Mouse (Mus musculus) kidney, postnatal 0 days (tissue): ENCODE measurements around the gene Acat1. TPM values are rescaled to one million over a fixed set of nuclear protein-coding genes. Genes with fewer than 3 reads are reported as not detected.

ENCODE experiments used
- ATAC-seq: fragments of 200-750 bp; cut with Nextera tagmentation; replicated peaks from 2 replicates; pipeline ENCODE4 v1.8.0; 2017; ENCODE audit warnings: low read depth, moderate number of reproducible peaks, moderate TSS enrichment, moderate library complexity; ENCODE audit not compliant: low FRiP score
- DNase-seq: peaks from one replicate; pipeline ENCODE4 v3.0.0-alpha.2; 2016; ENCODE audit warnings: low spot score
- H3K27ac ChIP-seq: fragments of 300-500 bp; sonication (generic); 2 replicates; pipeline ENCODE4 v1.5.1; 2014; ENCODE audit warnings: mild to moderate bottlenecking
- H3K27me3 ChIP-seq: fragments of 300-500 bp; sonication (generic); 2 replicates; pipeline ENCODE4 v1.6.1; 2014; ENCODE audit warnings: low read length, mixed read lengths; ENCODE audit not compliant: insufficient read depth
- H3K36me3 ChIP-seq: fragments of 300-500 bp; sonication (generic); 2 replicates; pipeline ENCODE4 v1.6.1; 2014; ENCODE audit warnings: low read length, mixed read lengths; ENCODE audit not compliant: insufficient read depth
- H3K4me1 ChIP-seq: fragments of 300-500 bp; sonication (generic); replicated peaks from 2 replicates; pipeline ENCODE4 v1.6.1; 2014; ENCODE audit warnings: antibody characterized with exemption, low read length, mixed read lengths; ENCODE audit not compliant: insufficient read depth
- H3K4me2 ChIP-seq: fragments of 300-500 bp; sonication (generic); 2 replicates; pipeline ENCODE4 v1.6.1; 2014; ENCODE audit warnings: mild to moderate bottlenecking, low read length, moderate library complexity, mixed read lengths
- H3K4me3 ChIP-seq: fragments of 300-500 bp; sonication (generic); replicated peaks from 2 replicates; pipeline ENCODE4 v1.5.1; 2014; ENCODE audit warnings: low read depth, low read length
- H3K9ac ChIP-seq: fragments of 300-500 bp; sonication (generic); 2 replicates; pipeline ENCODE4 v1.6.1; 2014; ENCODE audit warnings: low read depth, low read length
- H3K9me3 ChIP-seq: fragments of 300-500 bp; sonication (generic); replicated peaks from 2 replicates; pipeline ENCODE4 v1.6.1; 2016; ENCODE audit warnings: low read length, inconsistent platforms, mixed read lengths
- CTCF ChIP-seq: IDR thresholded peaks from 2 replicates; pipeline ENCODE4 v1.5.1; 2016; ENCODE audit warnings: antibody characterized with exemption, low read depth, mild to moderate bottlenecking, moderate library complexity
- WGBS: fragments of 180-500 bp; shearing (Covaris S2); extraction: QIAGEN DNeasy Blood & Tissue Kit; methylation state at CpG from one replicate; pipeline ENCODE4 v1.1.7; 2014; 5-methylcytosine and 5-hydroxymethylcytosine counted together
- polyA plus RNA-seq: library from polyadenylated mRNA; unstranded; fragments of >200 nt; fragmentation: Nextera tagmentation; extraction: Ambion mirVana; gene quantifications from 2 replicates; pipeline ENCODE4 v1.2.1, GENCODE M21; 2015

Gene Acat1
- polyA plus RNA-seq, 1 experiment from 2014 or later: 178 TPM

DNA sequence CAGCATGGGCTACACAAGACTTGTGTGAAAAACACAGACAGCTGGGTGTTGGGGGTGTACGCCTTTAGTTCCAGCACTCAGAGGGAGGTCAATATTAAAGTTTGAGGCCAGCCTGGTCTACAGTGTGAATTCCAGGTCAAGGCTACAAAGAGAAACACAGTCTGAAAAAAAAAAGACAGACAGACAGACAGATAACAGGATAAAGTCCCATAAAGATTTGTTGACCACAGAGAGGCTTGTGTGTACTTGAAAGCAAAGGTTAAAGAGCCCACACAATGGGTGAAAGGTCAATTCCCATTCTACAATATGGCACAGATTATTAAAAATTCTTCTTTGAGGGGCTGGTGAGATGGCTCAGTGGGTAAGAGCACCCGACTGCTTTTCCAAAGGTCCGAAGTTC, 3.0 kb downstream of the Acat1 start:
- H3K27me3 ChIP-seq: no peaks in the 10 kb centered on the region
- peaks cover 8% of the 10 kb centered on the region; the same call in 1 of the 2 replicates for H3K4me1 ChIP-seq
- H3K4me3 ChIP-seq: no peak overlapping the region
- no peaks in the 10 kb centered on the region for H3K9me3 ChIP-seq
- H3K27ac ChIP-seq: no peak overlapping the region
- no peak for TF ChIP-seq CTCF
- no peak overlapping the region for H3K4me2 ChIP-seq
- ATAC-seq (no peak), DNase-seq (no peak)
- no peak overlapping the region for H3K9ac ChIP-seq
- no peaks in the 10 kb centered on the region for H3K36me3 ChIP-seq
- 94% methylated on average over 3 of the region's 3 CpGs for WGBS

DNA sequence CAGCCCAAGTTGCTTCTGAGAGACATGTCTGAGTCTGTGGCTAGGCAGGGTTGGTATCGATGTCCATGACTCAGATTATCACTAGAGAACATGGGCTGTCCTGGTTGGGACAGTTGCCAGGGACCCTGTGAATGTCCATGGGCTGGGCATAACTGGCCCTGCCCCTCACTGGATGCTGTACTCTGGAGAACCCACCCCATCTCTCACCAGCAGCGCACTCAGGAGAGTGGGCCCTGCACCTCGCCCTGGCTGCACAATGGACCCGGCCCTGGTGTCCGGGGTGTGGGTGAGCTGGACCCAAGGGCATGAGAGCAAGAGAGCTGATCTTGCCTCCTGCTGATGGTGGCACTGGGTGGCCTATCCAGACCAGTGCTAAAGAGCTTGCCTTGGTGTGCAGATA, 5.2 kb downstream of the Acat1 start:
- Histone ChIP-seq H3K27ac (no peak overlapping the region), H3K9me3 (no peaks in the 10 kb centered on the region), H3K4me1 (peaks cover 8% of the 10 kb centered on the region; the same call in 1 of the 2 replicates), H3K4me3 (no peak overlapping the region), H3K36me3 (no peaks in the 10 kb centered on the region), H3K4me2 (no peak overlapping the region), H3K27me3 (no peaks in the 10 kb centered on the region), H3K9ac (no peak overlapping the region)
- 95% methylated on average over 5 of the region's 5 CpGs for WGBS
- TF ChIP-seq CTCF: no peak
- DNase-seq (no peak), ATAC-seq (no peak)

DNA sequence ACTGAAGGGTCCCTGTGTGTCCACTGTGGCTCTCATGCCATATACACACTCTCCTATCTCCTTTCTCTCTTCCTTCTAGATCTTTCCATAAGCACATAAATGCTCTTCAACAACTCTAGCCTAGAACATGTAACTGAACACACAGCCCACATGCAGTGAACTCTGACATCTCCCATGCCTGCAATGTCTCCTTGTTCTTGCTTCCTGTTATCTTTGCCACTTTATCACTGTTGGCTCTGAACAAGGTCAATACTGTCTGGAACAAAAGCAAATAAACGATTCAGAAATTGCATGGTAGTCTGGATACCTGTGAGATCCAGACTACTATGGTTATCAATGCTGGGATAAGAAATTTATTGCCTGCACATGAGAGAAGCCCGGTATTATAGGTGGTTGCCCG, 6.3 kb downstream of the Acat1 start:
- H3K27ac ChIP-seq: no peak overlapping the region
- WGBS: 80% methylated on average over 3 of the region's 3 CpGs
- H3K27me3 ChIP-seq: no peaks in the 10 kb centered on the region
- no peaks in the 10 kb centered on the region for H3K4me1 ChIP-seq
- TF ChIP-seq CTCF: no peak
- ATAC-seq: no peak
- H3K36me3 ChIP-seq: 0 out of 2 replicates have a peak, but pooled peaks cover under 1% of the 10 kb centered on the region
- H3K9me3 ChIP-seq: no peaks in the 10 kb centered on the region
- H3K4me2 ChIP-seq: no peak overlapping the region
- H3K9ac ChIP-seq: no peak overlapping the region
- DNase-seq: no peak
- no peak overlapping the region for H3K4me3 ChIP-seq

DNA sequence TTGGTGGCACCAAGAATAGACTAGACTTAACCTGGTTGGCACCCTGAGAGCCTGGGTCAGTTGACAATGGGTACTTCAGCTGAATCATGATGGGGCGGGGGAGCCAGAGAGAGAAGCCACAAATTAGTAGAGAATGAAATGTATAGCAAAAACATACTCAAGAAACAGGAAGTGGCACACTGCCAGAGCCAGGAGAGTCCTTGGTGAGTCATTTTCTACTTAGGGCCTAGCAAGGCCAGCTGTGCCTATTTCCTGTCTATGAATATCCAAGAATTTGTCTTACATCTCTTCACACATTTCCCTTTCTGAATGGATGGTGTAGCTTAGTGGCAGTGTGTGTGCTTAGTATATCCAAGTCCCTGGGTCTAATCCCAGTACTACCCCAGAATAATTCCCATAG, 6.8 kb downstream of the Acat1 start:
- Histone ChIP-seq H3K4me2 (no peak overlapping the region), H3K9me3 (no peaks in the 10 kb centered on the region), H3K27ac (no peak overlapping the region), H3K27me3 (no peaks in the 10 kb centered on the region), H3K9ac (no peak overlapping the region), H3K4me1 (no peaks in the 10 kb centered on the region), H3K4me3 (no peak overlapping the region), H3K36me3 (0 out of 2 replicates have a peak, but pooled peaks cover 4% of the 10 kb centered on the region)
- no peak for TF ChIP-seq CTCF
- DNase-seq (peak; percentile 44), ATAC-seq (no peak)
- WGBS: 84% methylated on average over 1 of the region's 1 CpGs

DNA sequence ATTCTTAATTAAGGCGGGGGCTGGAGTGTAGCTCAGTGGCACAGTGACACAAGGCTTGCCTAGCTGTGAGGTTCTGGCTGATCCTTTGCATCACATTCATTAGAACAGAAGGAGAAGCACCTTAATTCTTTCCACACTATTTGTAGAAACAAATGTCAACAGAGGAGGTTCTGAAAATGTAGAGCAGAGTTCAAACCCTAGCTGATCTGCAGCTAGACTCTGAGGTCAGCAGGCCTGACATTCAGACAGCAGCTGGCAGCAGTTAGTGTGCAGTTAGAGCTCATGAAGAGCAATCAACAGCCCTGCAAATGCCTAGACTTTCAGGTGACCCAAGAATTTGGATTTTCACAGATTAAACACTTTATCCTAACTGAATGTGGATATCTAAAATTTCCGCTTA, 8.6 kb downstream of the Acat1 start:
- WGBS: 87% methylated on average over 2 of the region's 2 CpGs
- Histone ChIP-seq H3K27me3 (no peaks in the 10 kb centered on the region), H3K36me3 (0 out of 2 replicates have a peak, but pooled peaks cover 4% of the 10 kb centered on the region), H3K9me3 (no peaks in the 10 kb centered on the region), H3K4me1 (no peaks in the 10 kb centered on the region), H3K4me2 (no peak overlapping the region), H3K4me3 (no peak overlapping the region), H3K27ac (no peak overlapping the region), H3K9ac (no peak overlapping the region)
- ATAC-seq (no peak), DNase-seq (no peak)
- TF ChIP-seq CTCF: no peak

DNA sequence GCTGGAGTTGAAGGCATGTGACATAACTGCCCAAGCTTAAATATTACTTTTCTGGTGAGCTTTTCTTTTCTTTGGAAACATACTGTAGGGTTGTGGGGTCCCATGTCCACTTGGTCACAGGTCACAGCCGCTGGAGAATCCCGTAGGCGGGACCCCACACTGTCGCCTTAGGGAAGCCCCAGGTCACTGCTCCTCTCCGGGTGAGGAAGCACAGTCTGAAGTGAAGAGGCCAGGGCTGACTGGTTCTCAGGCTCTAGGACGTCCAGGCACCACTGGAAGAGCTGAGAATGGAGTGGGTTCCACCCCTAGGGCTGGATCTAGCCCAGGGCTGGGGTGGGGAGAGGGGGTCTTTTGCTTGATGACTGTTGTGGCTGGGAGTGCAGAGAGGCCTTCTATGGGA, 11.6 kb downstream of the Acat1 start:
- H3K27ac ChIP-seq: no peak overlapping the region; the same call in 1 of the 2 replicates
- TF ChIP-seq CTCF: no peak
- DNase-seq: no peak
- WGBS: 42% methylated on average over 6 of the region's 6 CpGs
- no peaks in the 10 kb centered on the region for H3K9me3 ChIP-seq
- H3K27me3 ChIP-seq: no peaks in the 10 kb centered on the region
- peaks cover 13% of the 10 kb centered on the region; the same call in 1 of the 2 replicates for H3K36me3 ChIP-seq
- peak; percentile 58 for ATAC-seq
- no peak overlapping the region for H3K9ac ChIP-seq
- no peaks in the 10 kb centered on the region for H3K4me1 ChIP-seq
- no peak overlapping the region for H3K4me3 ChIP-seq
- H3K4me2 ChIP-seq: no peak overlapping the region

DNA sequence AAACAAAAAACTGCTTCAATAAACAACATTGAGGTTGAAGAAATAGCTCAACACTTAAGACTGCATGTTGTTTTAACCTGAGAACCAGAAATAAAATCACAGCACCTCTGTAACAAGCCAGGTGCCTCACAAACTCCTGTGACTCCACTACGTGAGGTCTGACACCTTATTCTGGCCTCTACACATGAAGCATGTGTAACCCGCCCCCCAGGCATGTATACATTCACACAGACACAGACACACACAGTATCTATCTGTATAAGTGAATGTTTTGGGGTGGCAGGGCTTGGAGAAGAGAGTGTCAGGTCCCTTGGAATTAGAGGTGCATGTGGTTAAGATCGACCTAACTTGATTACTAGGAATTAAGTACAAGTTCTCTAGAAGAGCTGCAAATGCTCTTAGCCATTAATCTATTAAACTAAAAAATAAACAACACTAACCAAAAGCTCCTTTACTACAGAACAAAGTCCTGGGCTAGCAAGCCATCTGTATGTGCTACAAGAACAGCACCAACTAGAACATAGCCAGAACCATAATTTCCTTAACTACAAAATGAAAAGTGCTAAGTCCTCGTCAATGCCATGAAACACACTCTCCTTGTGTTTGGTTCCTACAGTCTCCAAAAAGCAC, 13.1 kb downstream of the Acat1 start:
- H3K27ac ChIP-seq: no peak overlapping the region
- TF ChIP-seq CTCF: no peak
- H3K9me3 ChIP-seq: no peaks in the 10 kb centered on the region
- H3K4me2 ChIP-seq: no peak overlapping the region
- peaks cover 21% of the 10 kb centered on the region for H3K36me3 ChIP-seq
- no peak overlapping the region for H3K9ac ChIP-seq
- no peaks in the 10 kb centered on the region for H3K27me3 ChIP-seq
- WGBS: 88% methylated on average over 4 of the region's 4 CpGs
- DNase-seq: no peak
- ATAC-seq: no peak
- H3K4me3 ChIP-seq: no peak overlapping the region
- H3K4me1 ChIP-seq: no peaks in the 10 kb centered on the region
